ENCODE assay signal across 8 mouse cellular contexts in genomic region chr13:91723108-91723735, GRCm38 (mm10). TPM values are rescaled to one million over a fixed set of nuclear protein-coding genes. Genes with fewer than 3 reads are reported as not detected.
DNase-seq lines count a peak whose midpoint lies in the region; ATAC-seq and TF ChIP-seq lines count a peak whose summit lies in the region.

No protein-coding gene starts in this region.

- ATAC-seq in heart, embryonic 12.5 days (ENCODE audit: insufficient number of reproducible peaks, low FRiP score), result 0 out of 2 replicates have a peak, but pooled peaks have one; percentile 15
- ATAC-seq in forebrain, embryonic 13.5 days, result peak; percentile 71
- ATAC-seq in liver, embryonic 12.5 days, result peak; percentile 63

- no peak overlapping the region for H3K9ac ChIP-seq in heart, embryonic 12.5 days
- H3K9ac ChIP-seq in CH12.LX (ENCODE audit: insufficient read depth, low read depth), result no peak overlapping the region
- no peak overlapping the region for H3K9ac ChIP-seq in forebrain, embryonic 13.5 days
- no peak overlapping the region for H3K9ac ChIP-seq in liver, embryonic 12.5 days

- TF ChIP-seq EP300 in CH12.LX (IDR thresholded peaks at IDR 0.05; ENCODE audit: low read length), result no peak

- H3K36me3 ChIP-seq in heart, embryonic 12.5 days, result no peaks in the 10 kb centered on the region
- H3K36me3 ChIP-seq in CH12.LX (replicated peaks in 1 of 2; ENCODE audit: control insufficient read depth in 1 of 2, insufficient read depth in 1 of 2, low read length in 1 of 2), result no peaks in the 10 kb centered on the region
- H3K36me3 ChIP-seq in forebrain, embryonic 13.5 days (ENCODE audit: poor library complexity, severe bottlenecking), result no peaks in the 10 kb centered on the region
- no peaks in the 10 kb centered on the region for H3K36me3 ChIP-seq in liver, embryonic 12.5 days

- no peak for TF ChIP-seq POLR2A in CH12.LX (IDR thresholded peaks at IDR 0.05; ENCODE audit: low read depth, low read length)

- dilution Hi-C loops in CH12.LX (cut with MboI; ENCODE audit: extremely low pct_ligation_motif_present, extremely low pct_unique_long_range_greater_than_20kb, low sequenced_read_pairs), result no loop called here

- no peaks in the 10 kb centered on the region for H3K79me2 ChIP-seq in CH12.LX (replicated peaks; ENCODE audit: control insufficient read depth, extremely low read depth, insufficient read depth, poor library complexity, severe bottlenecking)

- in situ Hi-C loops in CH12.LX (cut with MboI; ENCODE audit: low pct_ligation_motif_present, low pct_unique_long_range_greater_than_20kb, low sequenced_read_pairs), result no loop called here

- H3K4me1 ChIP-seq in heart, embryonic 12.5 days (replicated peaks), result no peaks in the 10 kb centered on the region
- H3K4me1 ChIP-seq in CH12.LX (ENCODE audit: control insufficient read depth in 1 of 2, insufficient read depth in 2 of 2), result peaks cover 11 to 48% of the 10 kb centered on the region in 2 experiments; a peak in 3 of 4 replicates
- H3K4me1 ChIP-seq in forebrain, embryonic 13.5 days, result no peaks in the 10 kb centered on the region
- H3K4me1 ChIP-seq in liver, embryonic 12.5 days, result no peaks in the 10 kb centered on the region

- TF ChIP-seq CTCF in CH12.LX (conservative IDR thresholded peaks at IDR 0.05 in 1 of 2, IDR thresholded peaks at IDR 0.05 in 1 of 2; ENCODE audit: low read depth in 2 of 2, low read length in 2 of 2), result peak; percentile 82 to 84

- H3K4me3 ChIP-seq in heart, embryonic 12.5 days, result no peak overlapping the region
- no peak overlapping the region for H3K4me3 ChIP-seq in CH12.LX (replicated peaks in 1 of 3; ENCODE audit: low read depth in 2 of 3, low read length in 2 of 3, poor library complexity in 1 of 3)
- H3K4me3 ChIP-seq in forebrain, embryonic 13.5 days, result no peak overlapping the region
- no peak overlapping the region for H3K4me3 ChIP-seq in liver, embryonic 12.5 days

- peak; percentile 78 for TF ChIP-seq RAD21 in CH12.LX (IDR thresholded peaks at IDR 0.05; ENCODE audit: low read depth, low read length)

- H3K27me3 ChIP-seq in heart, embryonic 12.5 days (replicated peaks), result no peaks in the 10 kb centered on the region
- H3K27me3 ChIP-seq in CH12.LX (replicated peaks), result no peaks in the 10 kb centered on the region
- H3K27me3 ChIP-seq in forebrain, embryonic 13.5 days, result no peaks in the 10 kb centered on the region
- no peaks in the 10 kb centered on the region for H3K27me3 ChIP-seq in liver, embryonic 12.5 days (replicated peaks)

- 63% methylated on average over 8 of the region's 8 CpGs for WGBS in heart, embryonic 12.5 days
- WGBS in forebrain, embryonic 13.5 days, result 64% methylated on average over 8 of the region's 8 CpGs
- WGBS in liver, embryonic 12.5 days (ENCODE audit: insufficient replicate concordance), result 52% methylated on average over 8 of the region's 8 CpGs

- no peak for DNase-seq in heart, postnatal 14 days
- peak; percentile 58 for DNase-seq in CH12.LX (ENCODE audit: extremely low read depth)
- no peak for DNase-seq in urinary bladder, postnatal 25 days (ENCODE audit: low spot score)
- DNase-seq in cerebellum, adult 11-12 months, result no peak
- no peak for DNase-seq in layer of hippocampus, postnatal 36 days

- intact Hi-C loops in heart, postnatal 14 days (cut with DNase I), result no loop called here

- H3K9me3 ChIP-seq in heart, embryonic 12.5 days (replicated peaks), result no peaks in the 10 kb centered on the region
- H3K9me3 ChIP-seq in CH12.LX (replicated peaks; ENCODE audit: low read length), result no peaks in the 10 kb centered on the region
- no peaks in the 10 kb centered on the region for H3K9me3 ChIP-seq in forebrain, embryonic 13.5 days (replicated peaks)
- no peaks in the 10 kb centered on the region for H3K9me3 ChIP-seq in liver, embryonic 12.5 days (replicated peaks)

- no peak overlapping the region for H3K4me2 ChIP-seq in heart, embryonic 12.5 days
- H3K4me2 ChIP-seq in CH12.LX (ENCODE audit: insufficient read depth, low read depth, poor library complexity, severe bottlenecking), result no peak overlapping the region
- H3K4me2 ChIP-seq in forebrain, embryonic 13.5 days, result no peak overlapping the region
- H3K4me2 ChIP-seq in liver, embryonic 12.5 days, result no peak overlapping the region

- no peak overlapping the region for H3K27ac ChIP-seq in heart, embryonic 12.5 days (ENCODE audit: poor library complexity, severe bottlenecking)
- H3K27ac ChIP-seq in CH12.LX (ENCODE audit: insufficient read depth, low read depth), result no peak overlapping the region
- no peak overlapping the region for H3K27ac ChIP-seq in forebrain, embryonic 13.5 days
- no peak overlapping the region for H3K27ac ChIP-seq in liver, embryonic 12.5 days

TF ChIP-seq in CH12.LX, 34 proteins besides CTCF, POLR2A, EP300 and RAD21:
- TF ChIP-seq SMC3 (IDR thresholded peaks at IDR 0.05; ENCODE audit: low read depth, low read length) (peak; percentile 88), SIN3A (IDR thresholded peaks at IDR 0.05; ENCODE audit: low read length) (no peak)

RNA-seq across cellular contexts. Expression of gene Acot12, which starts 18.1 kb away (rescaled TPM):
- polyA plus RNA-seq in heart, embryonic 12.5 days (2016; fragmentation: Nextera tagmentation; extraction: Ambion mirVana), result not detected in 2 replicates
- not detected for total RNA-seq in heart, postnatal 14 days (2021)
- total RNA-seq in CH12.LX (2012; rRNA removed) (0.55 and 0.97 TPM in 2 replicates), CH12.LX (2014; rRNA removed) (0.90 and 1.6 TPM in 2 replicates)
- polyA plus RNA-seq in CH12.LX (2012; ENCODE audit: insufficient read length, low read depth), result 0.83 and 0.96 TPM in 2 replicates
- not detected in 2 replicates for polyA plus RNA-seq in forebrain, embryonic 13.5 days (2015; fragmentation: Nextera tagmentation; extraction: Ambion mirVana)
- 1.2 and 1.4 TPM in 2 replicates for polyA plus RNA-seq in liver, embryonic 12.5 days (2016; fragmentation: Nextera tagmentation; extraction: Ambion mirVana)
- under 1 TPM; 0.46 to 0.70 TPM for total RNA-seq in layer of hippocampus, postnatal 36 days (2021)

Comparison
In these comparisons a context has a peak if more than half of its experiments do, and no peak if none do; other contexts are left out.
1. ATAC-seq: peak in every context shown above with its lines; median percentile 71 in forebrain, embryonic 13.5 days; 63 in liver, embryonic 12.5 days; 15 in heart, embryonic 12.5 days.